Mouse (Mus musculus) right cerebral cortex, postnatal 4 days (tissue): ENCODE data around the gene Iscu.

ENCODE experiments used
- DNase-seq: peaks from one replicate; pipeline ENCODE4 v3.0.0-alpha.2; 2022

Iscu gene

GRCm38 (mm10) chr5:113772450-113772895 is at the start of gene Iscu, which contains the start of gene Sart3:
Gene Iscu, plus strand, starts transcription at chr5:113772748.
Gene Sart3, minus strand, starts transcription at chr5:113772510.
- peak; percentile 92 for DNase-seq

DNA sequence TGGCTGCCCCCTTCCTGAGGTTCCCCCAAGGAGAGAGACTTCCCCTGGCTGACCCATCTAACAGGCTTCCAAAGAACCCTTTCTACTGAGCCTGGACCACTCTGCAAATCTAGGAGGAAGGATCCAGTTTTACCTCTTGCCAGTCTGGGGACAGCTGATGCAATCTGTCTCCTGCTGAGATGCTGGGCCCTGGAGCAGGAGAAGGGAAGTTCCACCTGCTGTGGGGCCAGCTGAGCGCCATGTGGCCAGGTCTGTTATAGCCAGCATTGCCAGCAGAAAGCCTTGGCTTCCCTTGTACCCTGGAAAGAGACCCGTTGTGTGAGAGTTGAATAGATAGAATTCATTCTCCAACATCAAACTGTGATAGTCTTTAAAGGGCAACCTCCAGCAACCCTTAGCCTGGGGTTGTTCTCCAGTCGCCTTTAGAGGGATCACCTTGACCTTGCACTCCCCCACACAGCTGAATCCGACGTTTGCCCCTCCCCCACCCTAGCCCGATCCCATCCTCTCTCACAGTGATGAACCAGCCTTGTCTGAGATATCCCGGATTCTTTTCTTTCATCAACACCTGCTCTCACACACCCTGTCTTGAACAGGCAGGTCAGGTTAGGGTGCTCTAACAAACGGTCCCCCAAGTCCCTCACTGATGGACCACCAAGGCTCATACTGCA is 48.8 kb upstream of the Iscu start:
- DNase-seq = peak; percentile 33

GRCm38 (mm10) chr5:113724446-113724845 is 48.1 kb upstream of the Iscu start, which contains the start of gene 1700069L16Rik:
Gene 1700069L16Rik, minus strand, starts transcription at chr5:113724772.
- peak; percentile 93 for DNase-seq

DNA sequence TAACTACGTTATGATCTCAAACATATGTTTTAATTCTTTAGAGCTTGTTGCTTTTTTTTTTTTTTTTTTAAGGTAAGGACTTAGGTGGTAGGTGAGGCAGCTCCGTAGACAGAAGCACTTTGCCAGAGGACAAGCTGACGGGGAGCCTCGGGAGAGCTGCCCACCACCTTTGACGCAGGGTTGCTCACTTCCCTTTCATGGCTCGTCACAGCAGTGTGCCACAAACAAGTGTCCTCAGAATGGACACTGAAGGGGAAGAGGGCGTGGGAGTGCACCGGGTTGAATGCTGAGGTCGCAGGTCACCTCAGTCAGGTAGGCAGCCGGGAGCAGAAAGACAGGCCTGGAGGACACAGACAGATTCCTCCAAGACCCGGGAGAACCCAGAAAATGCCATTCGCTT is 47.1 kb upstream of the Iscu start:
- DNase-seq = no peak

DNA sequence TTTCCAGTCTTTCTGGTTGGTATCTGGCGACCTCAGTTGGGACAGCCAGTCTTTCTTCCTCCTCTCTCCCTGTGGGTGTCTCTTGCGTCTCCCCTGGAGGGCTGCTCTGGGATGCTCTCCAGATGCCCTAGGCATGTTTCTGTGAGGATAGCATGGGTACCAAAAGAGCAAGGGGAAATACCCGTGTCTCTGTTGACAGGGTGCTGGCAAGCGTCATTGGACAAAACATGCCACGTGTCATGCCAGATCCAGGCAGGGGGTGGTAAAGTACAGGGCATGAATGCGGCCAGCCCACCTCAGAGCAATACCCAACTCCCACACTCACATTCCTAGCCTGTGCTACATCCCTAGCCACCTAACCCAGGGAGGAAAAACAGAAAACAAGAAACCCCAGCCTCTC is 45.9 kb upstream of the Iscu start:
- DNase-seq = no peak

GRCm38 (mm10) chr5:113727238-113727637 is 45.3 kb upstream of the Iscu start:
- no peak for DNase-seq

DNA sequence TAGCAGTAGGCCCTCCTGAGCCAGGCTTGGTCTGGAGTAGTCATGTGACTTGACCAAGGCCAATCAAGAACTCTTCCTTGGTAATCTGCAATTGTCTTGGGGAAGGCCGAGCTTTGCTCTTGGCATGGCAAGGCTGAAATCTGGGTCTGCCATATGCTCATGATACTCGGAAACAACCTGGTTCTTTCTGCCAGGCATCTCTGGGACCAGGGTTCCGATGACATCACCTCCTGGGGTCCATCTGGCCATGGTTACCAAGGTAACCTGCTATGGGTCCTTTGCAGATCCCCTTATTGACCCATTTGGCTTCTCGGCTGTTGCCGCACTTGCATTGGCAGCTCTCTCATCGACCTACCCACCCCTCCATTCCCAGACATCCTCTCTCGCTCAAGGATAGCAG is 44.5 kb upstream of the Iscu start:
- DNase-seq = no peak

GRCm38 (mm10) chr5:113728691-113729090 is 43.9 kb upstream of the Iscu start:
- no peak for DNase-seq

DNA sequence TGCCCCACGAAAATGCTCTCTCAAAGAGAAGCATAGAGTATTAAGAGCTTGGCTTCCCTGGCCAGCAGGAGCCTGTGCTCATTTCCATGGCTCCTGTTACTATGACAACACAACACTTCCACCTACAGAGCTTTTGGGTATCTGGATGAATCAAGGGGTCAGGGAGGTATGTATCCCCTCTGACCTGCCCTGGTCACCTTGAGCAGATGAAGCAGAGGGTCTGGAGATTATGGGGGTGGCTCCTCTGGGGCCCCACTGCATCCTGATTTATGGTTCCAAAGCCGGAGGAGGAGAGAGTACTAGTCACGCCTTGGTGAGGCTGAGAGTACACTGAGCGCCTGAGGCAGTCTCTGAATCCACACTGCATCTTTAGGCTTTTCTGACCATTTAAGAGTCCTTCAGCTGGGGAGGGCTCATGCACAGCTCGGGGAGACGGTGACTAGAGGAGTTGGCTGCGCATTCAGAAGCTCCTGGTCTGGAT is 41.9 kb upstream of the Iscu start:
- no peak for DNase-seq

- no peak for DNase-seq
Measured at GRCm38 (mm10) chr5:113731174-113731573, 41.4 kb upstream of the Iscu start.

- peak; percentile 87 for DNase-seq
Measured at GRCm38 (mm10) chr5:113732182-113732581, 40.4 kb upstream of the Iscu start.

- DNase-seq = no peak
Measured at GRCm38 (mm10) chr5:113734376-113734775, 38.2 kb upstream of the Iscu start.

- DNase-seq = no peak
Measured at GRCm38 (mm10) chr5:113735023-113735344, 37.6 kb upstream of the Iscu start.

DNA sequence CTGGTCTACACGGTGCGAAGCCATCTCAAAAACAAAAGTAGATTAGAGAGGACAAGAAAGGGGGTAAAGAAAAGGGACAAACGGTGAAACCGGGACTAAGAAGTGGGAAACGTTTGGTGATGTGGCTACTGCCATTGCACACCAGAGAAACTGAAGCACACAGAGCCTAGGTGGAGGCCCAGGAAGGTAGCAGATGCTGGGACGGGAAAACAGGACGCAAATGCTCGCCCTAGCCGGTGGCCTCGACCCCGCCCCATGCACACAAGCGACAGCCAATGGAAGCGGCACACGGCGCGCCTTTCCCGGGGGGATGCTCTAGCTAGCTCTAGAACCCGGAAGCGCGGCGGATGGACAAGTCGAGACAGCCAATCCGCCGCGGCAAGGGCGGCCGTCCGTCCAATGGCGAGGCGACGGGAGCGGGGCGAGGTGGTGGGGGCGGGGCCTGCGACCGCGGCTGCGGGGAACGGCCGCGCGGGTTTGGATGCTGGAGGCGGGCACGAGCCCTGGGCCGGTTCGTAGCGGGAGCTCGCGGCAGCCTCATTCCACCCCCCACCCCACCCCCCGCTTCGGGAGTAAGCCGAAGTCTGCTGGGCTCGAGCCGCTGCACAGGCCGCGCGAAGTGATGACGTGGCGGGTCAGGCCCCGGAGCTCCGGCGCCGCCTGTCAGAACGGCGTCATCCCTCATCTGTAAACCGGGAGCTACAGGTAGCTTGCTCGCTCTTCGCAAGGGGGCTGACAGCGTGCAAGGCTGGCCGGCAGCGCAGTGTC is 37.0 kb upstream of the Iscu start, which contains the start of gene Ficd:
Gene Ficd (plus strand): TSS at position 459 of the 768 bp plus-strand sequence.
- DNase-seq = peak; percentile 92

DNA sequence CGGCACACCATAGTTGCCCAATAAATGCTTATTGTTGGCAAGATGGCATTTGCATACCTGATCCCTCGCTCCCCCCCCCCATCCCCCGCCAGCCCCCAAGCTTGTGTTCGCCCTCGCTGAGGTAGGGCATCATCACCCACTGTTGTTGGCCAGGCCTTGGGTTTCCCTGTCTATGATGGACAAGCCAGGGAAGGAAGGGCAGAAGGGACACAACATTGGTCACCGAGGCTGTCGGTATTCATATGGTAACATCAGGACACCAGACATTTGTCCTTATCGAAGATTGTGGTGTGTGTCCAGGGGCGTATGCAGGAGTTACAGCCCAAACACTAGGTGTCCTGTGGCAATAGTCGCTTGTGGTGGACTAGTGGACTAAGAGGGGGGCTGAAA is 36.4 kb upstream of the Iscu start:
- no peak for DNase-seq

GRCm38 (mm10) chr5:113736522-113737164 is 35.9 kb upstream of the Iscu start:
- peak; percentile 40 for DNase-seq

GRCm38 (mm10) chr5:113737607-113738237 is 34.8 kb upstream of the Iscu start:
- no peak for DNase-seq

DNA sequence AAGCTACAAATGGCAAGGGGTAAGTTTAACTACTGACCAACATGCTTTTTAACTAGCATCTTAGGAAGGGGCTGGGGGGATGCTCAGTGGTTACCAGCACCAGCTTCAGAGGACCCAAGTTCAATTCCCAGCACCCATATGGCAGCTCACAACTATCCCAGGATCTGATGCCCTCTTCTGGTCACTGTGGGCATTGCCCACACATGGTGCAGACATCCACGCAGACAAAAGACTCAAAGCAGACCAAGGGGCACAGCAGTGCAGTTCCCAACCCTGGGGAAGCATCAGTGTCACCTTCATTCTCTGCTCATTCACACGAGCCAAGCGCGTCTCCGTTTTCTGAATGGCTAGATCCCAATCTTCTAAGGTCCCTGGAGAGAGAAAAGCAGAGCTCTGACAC is 24.9 kb upstream of the Iscu start:
- no peak for DNase-seq

DNA sequence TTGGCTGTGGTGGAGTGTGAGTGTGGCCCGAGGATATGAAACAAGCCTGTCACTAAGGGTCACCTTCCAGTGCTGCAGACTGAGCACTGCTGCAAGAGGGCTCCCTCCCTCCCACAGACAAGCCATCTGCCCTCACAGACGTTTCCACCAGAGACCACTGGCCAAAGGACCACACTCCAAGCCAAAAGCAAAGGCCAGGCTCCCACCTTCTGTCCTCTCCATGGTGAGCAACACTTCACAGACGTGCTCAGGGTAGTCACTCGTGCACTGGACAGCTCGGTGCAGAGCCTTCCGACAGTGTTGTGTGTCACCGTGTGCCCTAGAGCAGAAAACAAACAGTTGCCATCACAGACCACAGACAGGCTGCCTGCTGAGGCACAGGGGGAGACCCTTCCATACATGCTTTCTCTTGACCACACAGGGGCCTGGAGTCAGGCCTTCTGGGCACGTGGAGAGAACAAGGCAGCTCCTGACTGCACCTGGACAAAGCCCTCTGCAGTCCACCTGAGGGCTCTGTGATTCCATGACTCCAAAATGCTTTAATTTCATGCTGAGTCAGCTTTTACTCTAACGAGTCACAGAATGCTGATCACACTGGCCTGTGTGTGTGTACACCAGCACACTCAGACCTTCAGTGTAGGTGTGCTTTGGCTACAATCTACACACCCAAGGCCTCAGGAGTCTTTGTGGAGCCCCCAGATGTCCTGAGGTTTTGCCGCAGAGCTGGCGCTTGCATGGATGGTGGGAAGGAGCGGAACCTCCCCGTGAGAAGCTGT is 23.8 kb upstream of the Iscu start:
- DNase-seq = no peak

DNA sequence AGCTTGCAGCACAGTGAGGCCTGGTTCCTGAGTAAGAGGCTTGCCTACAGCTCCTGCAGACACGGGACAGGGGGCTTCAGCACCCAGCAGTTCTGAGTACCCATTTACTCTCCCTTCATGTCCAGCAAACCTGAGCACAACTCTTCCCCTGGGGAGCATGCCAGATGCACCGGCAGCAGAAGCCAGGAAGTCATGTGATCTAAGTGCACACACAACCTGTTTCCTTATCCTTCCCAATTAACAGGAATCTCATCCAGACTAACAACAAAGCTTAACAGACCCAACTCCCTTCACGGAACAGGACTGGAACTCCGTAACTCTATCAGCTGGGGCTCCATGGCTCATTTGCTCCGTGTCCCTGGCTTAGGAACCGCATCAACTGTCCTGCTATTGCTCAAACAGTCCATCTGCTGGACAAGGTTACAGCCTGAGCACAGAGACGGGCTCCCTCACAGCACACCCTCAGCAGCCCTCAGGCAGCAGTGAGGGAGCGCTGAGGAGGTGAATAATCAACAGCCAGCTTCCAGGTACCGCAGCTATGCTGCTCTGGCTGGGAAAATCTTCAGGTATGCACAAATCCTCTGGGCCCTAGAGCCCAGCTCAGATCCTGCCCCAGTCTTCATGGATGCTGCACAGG is 20.9 kb upstream of the Iscu start:
- DNase-seq = no peak

- no peak for DNase-seq
Measured at GRCm38 (mm10) chr5:113755347-113756030, 17.1 kb upstream of the Iscu start.
